Mouse (Mus musculus): ENCODE measurements at regions not wholly inside any gene's neighbourhood (a gene's known extent, or its start where the extent isn't known, plus 50 kb on each side); places are given as distances from the start of the nearest gene placed in this dataset.

DNA sequence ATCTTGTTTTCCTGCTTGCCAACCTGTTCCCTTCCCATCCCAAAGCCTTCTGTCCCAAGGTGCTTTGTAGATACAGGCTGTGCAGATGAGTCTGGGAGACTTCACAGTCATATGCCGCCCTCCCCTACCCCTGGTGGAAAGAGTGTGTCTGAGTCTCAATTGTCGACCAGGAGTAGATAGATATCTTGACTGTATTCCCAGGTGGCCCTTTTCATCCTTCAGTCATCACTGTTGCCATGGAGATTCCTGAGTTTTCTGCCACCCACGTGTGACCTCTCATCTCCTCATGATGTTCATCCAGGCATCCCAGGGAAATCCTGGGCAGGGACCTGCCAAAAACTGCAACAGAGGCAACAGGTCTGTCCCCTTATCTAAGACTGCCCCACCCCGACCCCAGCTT, 128.1 kb upstream of the Adamts18 start:
- no peak for TF ChIP-seq MAFK (IDR thresholded peaks at IDR 0.05; ENCODE audit: insufficient read depth, low read depth, low read length)
- no peak for TF ChIP-seq CHD2 (IDR thresholded peaks at IDR 0.05; ENCODE audit: low read depth, low read length)
- TF ChIP-seq HCFC1 (IDR thresholded peaks at IDR 0.05; ENCODE audit: borderline replicate concordance, insufficient read depth, low read length): no peak
- TF ChIP-seq ZNF384 (IDR thresholded peaks at IDR 0.05; ENCODE audit: low read depth, low read length): no peak
- no peak for TF ChIP-seq ZC3H11A (IDR thresholded peaks at IDR 0.05; ENCODE audit: borderline replicate concordance, low read depth, low read length)

Measured in ES-E14 (cell line).